Comparison of ENCODE assay signal across 10 mouse cellular contexts in the genomic region with DNA sequence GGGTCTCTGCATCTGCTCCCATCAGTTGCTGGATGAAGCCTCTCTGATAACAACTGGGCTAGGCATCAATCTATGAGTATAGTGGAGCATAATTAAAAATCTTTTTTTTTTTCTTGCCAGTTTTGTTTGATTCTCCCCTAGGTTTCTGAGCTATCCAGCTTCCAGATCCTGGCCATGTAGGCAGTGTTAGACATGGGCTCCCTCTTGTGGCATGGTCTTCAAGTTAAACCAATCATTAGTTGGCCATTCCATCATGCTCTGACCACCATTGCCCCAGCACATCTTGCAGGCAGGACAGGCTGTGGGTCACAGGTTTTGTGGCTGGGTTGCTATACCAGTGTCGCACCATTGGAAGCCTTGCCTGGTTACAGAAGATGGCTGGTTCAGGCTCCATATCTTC.
DNase-seq lines count a peak whose midpoint lies in the region; ATAC-seq and TF ChIP-seq lines count a peak whose summit lies in the region.
"Had no signal": no experiment of that assay in that cellular context is flagged by ENCODE, and none has a peak within 500 bp of the region (broad histone marks: within the 10 kb centered on the region; RNA-seq: fewer than 3 reads in every experiment).

No protein-coding gene starts in this region.

- peak; percentile 57 for TF ChIP-seq CTCF in midbrain, postnatal 0 days (IDR thresholded peaks at IDR 0.05)

- H3K27me3 ChIP-seq in hindbrain, embryonic 11.5 days (ENCODE audit: control insufficient read depth, insufficient read depth, low read length): no peaks in the 10 kb centered on the region
- H3K27me3 ChIP-seq in hindbrain, embryonic 14.5 days (ENCODE audit: control insufficient read depth, insufficient read depth, low read length): no peaks in the 10 kb centered on the region
- no peaks in the 10 kb centered on the region for H3K27me3 ChIP-seq in midbrain, postnatal 0 days (ENCODE audit: insufficient read depth, low read length)
- no peaks in the 10 kb centered on the region for H3K27me3 ChIP-seq in midbrain, embryonic 15.5 days (replicated peaks)
- H3K27me3 ChIP-seq: heart, embryonic 13.5 days; megakaryocyte, embryonic 14.5 days had no signal

- H3K9ac ChIP-seq in hindbrain, embryonic 11.5 days (ENCODE audit: low read depth, low read length): no peak overlapping the region
- H3K9ac ChIP-seq in hindbrain, embryonic 14.5 days: no peak overlapping the region
- no peak overlapping the region for H3K9ac ChIP-seq in midbrain, postnatal 0 days (replicated peaks; ENCODE audit: low read length, poor library complexity, severe bottlenecking)
- H3K9ac ChIP-seq in midbrain, embryonic 15.5 days: no peak overlapping the region
- H3K9ac ChIP-seq: heart, embryonic 13.5 days had no signal

- peak; percentile 20 for DNase-seq in hindbrain, embryonic 11.5 days (ENCODE audit: low spot score)
- no peak for DNase-seq in hindbrain, embryonic 14.5 days (ENCODE audit: low spot score)
- no peak for DNase-seq in midbrain, postnatal 0 days (ENCODE audit: low spot score)
- peak; percentile 58 for DNase-seq in brain, adult 2 months (ENCODE audit: low read depth, low spot score)
- peak; percentile 6 for DNase-seq in retina, postnatal 1 day
- no peak for DNase-seq in urinary bladder, postnatal 4 days (ENCODE audit: low spot score in 2 of 2)
- DNase-seq in right cerebral cortex, postnatal 14 days: no peak

- 96% methylated on average over 1 of the region's 1 CpGs for WGBS in hindbrain, embryonic 11.5 days
- WGBS in hindbrain, embryonic 14.5 days: 97% methylated on average over 1 of the region's 1 CpGs
- WGBS in midbrain, postnatal 0 days: 89% methylated on average over 1 of the region's 1 CpGs
- WGBS in midbrain, embryonic 15.5 days: 100% methylated on average over 1 of the region's 1 CpGs

- no peaks in the 10 kb centered on the region for H3K9me3 ChIP-seq in hindbrain, embryonic 11.5 days (ENCODE audit: control insufficient read depth, low read length)
- no peaks in the 10 kb centered on the region for H3K9me3 ChIP-seq in hindbrain, embryonic 14.5 days (ENCODE audit: control insufficient read depth, low read length)
- H3K9me3 ChIP-seq in midbrain, postnatal 0 days (ENCODE audit: low read length): no peaks in the 10 kb centered on the region
- no peaks in the 10 kb centered on the region for H3K9me3 ChIP-seq in midbrain, embryonic 15.5 days
- H3K9me3 ChIP-seq: heart, embryonic 13.5 days had no signal

- no peaks in the 10 kb centered on the region for H3K4me1 ChIP-seq in hindbrain, embryonic 11.5 days (replicated peaks; ENCODE audit: control insufficient read depth, insufficient read depth, low read length)
- H3K4me1 ChIP-seq in hindbrain, embryonic 14.5 days (replicated peaks; ENCODE audit: control insufficient read depth, insufficient read depth, low read length): no peaks in the 10 kb centered on the region
- no peaks in the 10 kb centered on the region for H3K4me1 ChIP-seq in midbrain, postnatal 0 days (ENCODE audit: insufficient read depth, low read length)
- no peaks in the 10 kb centered on the region for H3K4me1 ChIP-seq in midbrain, embryonic 15.5 days
- H3K4me1 ChIP-seq: heart, embryonic 13.5 days; megakaryocyte, embryonic 14.5 days had no signal

- no peak for ATAC-seq in hindbrain, embryonic 11.5 days (ENCODE audit: low FRiP score)
- no peak for ATAC-seq in hindbrain, embryonic 14.5 days (ENCODE audit: low FRiP score)
- ATAC-seq in midbrain, postnatal 0 days (ENCODE audit: low FRiP score): no peak
- no peak for ATAC-seq in midbrain, embryonic 15.5 days (replicated peaks)

- no peak overlapping the region for H3K4me3 ChIP-seq in hindbrain, embryonic 11.5 days (ENCODE audit: low read depth, low read length)
- H3K4me3 ChIP-seq in hindbrain, embryonic 14.5 days (replicated peaks; ENCODE audit: low read length): no peak overlapping the region
- no peak overlapping the region for H3K4me3 ChIP-seq in midbrain, postnatal 0 days (ENCODE audit: low read depth, low read length)
- no peak overlapping the region for H3K4me3 ChIP-seq in midbrain, embryonic 15.5 days
- H3K4me3 ChIP-seq: heart, embryonic 13.5 days; megakaryocyte, embryonic 14.5 days had no signal

- no peaks in the 10 kb centered on the region for H3K36me3 ChIP-seq in hindbrain, embryonic 11.5 days (ENCODE audit: control insufficient read depth, insufficient read depth, low read length)
- no peaks in the 10 kb centered on the region for H3K36me3 ChIP-seq in hindbrain, embryonic 14.5 days (replicated peaks; ENCODE audit: control insufficient read depth, insufficient read depth)
- no peaks in the 10 kb centered on the region for H3K36me3 ChIP-seq in midbrain, postnatal 0 days (ENCODE audit: insufficient read depth, low read length)
- no peaks in the 10 kb centered on the region for H3K36me3 ChIP-seq in midbrain, embryonic 15.5 days (replicated peaks)
- H3K36me3 ChIP-seq: heart, embryonic 13.5 days had no signal

- no peak overlapping the region for H3K27ac ChIP-seq in hindbrain, embryonic 11.5 days (ENCODE audit: low read depth, low read length)
- no peak overlapping the region for H3K27ac ChIP-seq in hindbrain, embryonic 14.5 days
- H3K27ac ChIP-seq in midbrain, postnatal 0 days (ENCODE audit: low read depth, low read length): no peak overlapping the region
- H3K27ac ChIP-seq in midbrain, embryonic 15.5 days: no peak overlapping the region
- H3K27ac ChIP-seq: heart, embryonic 13.5 days had no signal

- no peak overlapping the region for H3K4me2 ChIP-seq in hindbrain, embryonic 11.5 days (replicated peaks; ENCODE audit: low read depth, low read length)
- H3K4me2 ChIP-seq in hindbrain, embryonic 14.5 days (replicated peaks): no peak overlapping the region
- H3K4me2 ChIP-seq in midbrain, postnatal 0 days (ENCODE audit: low read depth, low read length, poor library complexity, severe bottlenecking): no peak overlapping the region
- no peak overlapping the region for H3K4me2 ChIP-seq in midbrain, embryonic 15.5 days
- H3K4me2 ChIP-seq: heart, embryonic 13.5 days had no signal

Comparison
In these comparisons a context has a peak if more than half of its experiments do, and no peak if none do; other contexts are left out.
1. DNase-seq: peak in hindbrain, embryonic 11.5 days (single experiment), brain, adult 2 months (single experiment) and retina, postnatal 1 day (single experiment); none in hindbrain, embryonic 14.5 days (single experiment), midbrain, postnatal 0 days (single experiment), urinary bladder, postnatal 4 days (0 of 2) and right cerebral cortex, postnatal 14 days (single experiment).